Mouse (Mus musculus) limb, embryonic 14.5 days (tissue): ENCODE data around the gene Mrpl35. TPM values are rescaled to one million over a fixed set of nuclear protein-coding genes. Genes with fewer than 3 reads are reported as not detected.

Experiments
- ATAC-seq: fragments of 200-750 bp; cut with Nextera tagmentation; 2 replicates; pipeline ENCODE4 v1.8.0; 2017; ENCODE audit warnings: low read depth, moderate number of reproducible peaks, moderate TSS enrichment; ENCODE audit not compliant: low FRiP score
- DNase-seq: peaks from one replicate; pipeline ENCODE4 v3.0.0-alpha.2; 2015; ENCODE audit warnings: low spot score
- H3K27ac ChIP-seq: fragments of 300-500 bp; sonication (generic); replicated peaks from 2 replicates; pipeline ENCODE4 v1.5.1; 2014; ENCODE audit warnings: low read depth, mild to moderate bottlenecking, low read length, moderate library complexity, mixed read lengths
- H3K27me3 ChIP-seq: fragments of 300-500 bp; sonication (generic); 2 replicates; pipeline ENCODE4 v1.6.1; 2014; ENCODE audit warnings: low read length, mixed read lengths; ENCODE audit not compliant: control insufficient read depth, insufficient read depth
- H3K36me3 ChIP-seq: fragments of 300-500 bp; sonication (generic); 2 replicates; pipeline ENCODE4 v1.6.1; 2014; ENCODE audit warnings: mild to moderate bottlenecking, low read length, moderate library complexity, mixed read lengths; ENCODE audit not compliant: control insufficient read depth, insufficient read depth
- H3K4me1 ChIP-seq: fragments of 300-500 bp; sonication (generic); 2 replicates; pipeline ENCODE4 v1.6.1; 2014; ENCODE audit warnings: antibody characterized with exemption, low read length, mixed read lengths; ENCODE audit not compliant: control insufficient read depth, insufficient read depth
- H3K4me2 ChIP-seq: fragments of 300-500 bp; sonication (generic); replicated peaks from 2 replicates; pipeline ENCODE4 v1.6.1; 2014; ENCODE audit warnings: low read depth, mild to moderate bottlenecking, low read length, moderate library complexity; ENCODE audit not compliant: severe bottlenecking
- H3K4me3 ChIP-seq: fragments of 300-500 bp; sonication (generic); replicated peaks from 2 replicates; pipeline ENCODE4 v1.5.1; 2014; ENCODE audit warnings: low read length
- H3K9ac ChIP-seq: fragments of 300-500 bp; sonication (generic); 2 replicates; pipeline ENCODE4 v1.6.1; 2014; ENCODE audit warnings: mild to moderate bottlenecking, low read depth, low read length, moderate library complexity; ENCODE audit not compliant: severe bottlenecking
- H3K9me3 ChIP-seq: fragments of 300-500 bp; sonication (generic); 2 replicates; pipeline ENCODE4 v1.6.1; 2016; ENCODE audit warnings: low read length; ENCODE audit not compliant: control insufficient read depth
- POLR2A ChIP-seq: fragments of 200-500 bp; IDR thresholded peaks from 2 replicates; pipeline ENCODE4 v1.8.0; 2012; ENCODE audit warnings: inconsistent platforms, mild to moderate bottlenecking, moderate library complexity, borderline replicate concordance; ENCODE audit not compliant: insufficient read depth, insufficient read length; ENCODE audit errors: extremely low read depth
- WGBS: fragments of 180-500 bp; shearing (Covaris S2); extraction: QIAGEN DNeasy Blood & Tissue Kit; methylation state at CpG from one replicate; pipeline ENCODE4 v1.1.7; 2014; 5-methylcytosine and 5-hydroxymethylcytosine counted together
- polyA plus RNA-seq, 2 experiments: library from polyadenylated mRNA; depleted of rRNA in 1 of 2; stranded (reverse) in 1 of 2; unstranded in 1 of 2; fragments of >200 nt; fragmentation: Nextera tagmentation in 1 of 2; extraction: Ambion mirVana in 1 of 2; gene quantifications; 2 replicates each; pipeline versions ENCODE4 v1.2.1 to v1.2.3; 2012 to 2014

The Mrpl35 gene
- polyA plus RNA-seq, 2 experiments: 20.4 to 64.9 TPM

- H3K9ac ChIP-seq: no peak overlapping the region
- H3K4me1 ChIP-seq: no peaks in the 10 kb centered on the region
- TF ChIP-seq POLR2A: no peak
- no peak for DNase-seq
- ATAC-seq: no peak
- no peaks in the 10 kb centered on the region for H3K9me3 ChIP-seq
- H3K4me3 ChIP-seq: no peak overlapping the region
- no peak overlapping the region for H3K4me2 ChIP-seq
- H3K27ac ChIP-seq: no peak overlapping the region
- no peaks in the 10 kb centered on the region for H3K27me3 ChIP-seq
- no peaks in the 10 kb centered on the region for H3K36me3 ChIP-seq
- WGBS: 97% methylated on average over 4 of the region's 4 CpGs
These were observed 55.9 kb downstream of the Mrpl35 start for GRCm38 (mm10) chr6:71770856-71771255.

GRCm38 (mm10) chr6:71769901-71770690, 56.7 kb downstream of the Mrpl35 start:
- no peak overlapping the region for H3K4me3 ChIP-seq
- H3K36me3 ChIP-seq: no peaks in the 10 kb centered on the region
- H3K27me3 ChIP-seq: no peaks in the 10 kb centered on the region
- WGBS: 75% methylated on average over 12 of the region's 12 CpGs
- no peak overlapping the region for H3K4me2 ChIP-seq
- no peaks in the 10 kb centered on the region for H3K4me1 ChIP-seq
- ATAC-seq (no peak), DNase-seq (no peak)
- no peak overlapping the region for H3K9ac ChIP-seq
- no peaks in the 10 kb centered on the region for H3K9me3 ChIP-seq
- no peak for TF ChIP-seq POLR2A
- no peak overlapping the region for H3K27ac ChIP-seq

GRCm38 (mm10) chr6:71767761-71768160, 59.0 kb downstream of the Mrpl35 start:
- no peak for DNase-seq
- Histone ChIP-seq H3K9me3 (no peaks in the 10 kb centered on the region), H3K27me3 (no peaks in the 10 kb centered on the region), H3K4me3 (no peak overlapping the region), H3K27ac (no peak overlapping the region), H3K4me1 (no peaks in the 10 kb centered on the region), H3K9ac (no peak overlapping the region), H3K36me3 (no peaks in the 10 kb centered on the region), H3K4me2 (no peak overlapping the region)
- TF ChIP-seq POLR2A: no peak
- no peak for ATAC-seq
- WGBS: 71% methylated on average over 4 of the region's 4 CpGs

Other genes with a start within 250 kb of the Mrpl35 start
- gene Kdm3a, start 194.0 kb downstream of the Mrpl35 start, polyA plus RNA-seq (2012; rRNA removed): 54.8 and 58.1 TPM in 2 replicates
- gene Kdm3a, start 194.0 kb downstream of the Mrpl35 start, polyA plus RNA-seq (2014; fragmentation: Nextera tagmentation; extraction: Ambion mirVana): 36.9 and 37.9 TPM in 2 replicates
- 14.9 and 15.6 TPM in 2 replicates for gene Reep1, start 119.4 kb downstream of the Mrpl35 start, polyA plus RNA-seq (2012; rRNA removed)
- gene Reep1, start 119.4 kb downstream of the Mrpl35 start, polyA plus RNA-seq (2014; fragmentation: Nextera tagmentation; extraction: Ambion mirVana): 13.0 and 15.2 TPM in 2 replicates
- gene Immt, start 4.4 kb upstream of the Mrpl35 start, polyA plus RNA-seq (2012; rRNA removed): 62.8 and 69.8 TPM in 2 replicates
- gene Immt, start 4.4 kb upstream of the Mrpl35 start, polyA plus RNA-seq (2014; fragmentation: Nextera tagmentation; extraction: Ambion mirVana): 142 and 145 TPM in 2 replicates
- 49.9 and 62.4 TPM in 2 replicates for gene Ptcd3, start 81.8 kb upstream of the Mrpl35 start, polyA plus RNA-seq (2012; rRNA removed)
- 91.0 and 97.6 TPM in 2 replicates for gene Ptcd3, start 81.8 kb upstream of the Mrpl35 start, polyA plus RNA-seq (2014; fragmentation: Nextera tagmentation; extraction: Ambion mirVana)
- 24.5 and 27.1 TPM in 2 replicates for gene Polr1a, start 82.1 kb upstream of the Mrpl35 start, polyA plus RNA-seq (2012; rRNA removed)
- gene Polr1a, start 82.1 kb upstream of the Mrpl35 start, polyA plus RNA-seq (2014; fragmentation: Nextera tagmentation; extraction: Ambion mirVana): 31.9 and 32.3 TPM in 2 replicates